Mouse (Mus musculus) neural tube, embryonic 10.5 days (tissue): Measurements from ENCODE around the gene Cpa2.
A peak's percentile ranks its signal among the peaks of the same experiment; 100 is the strongest.

ENCODE experiments used
- DNase-seq: peaks from one replicate; pipeline ENCODE4 v3.0.0-alpha.2; 2017; ENCODE audit warnings: low spot score; ENCODE audit errors: extremely low spot score

The Cpa2 gene

GRCm38 (mm10) chr6:30547656-30548306, 6.4 kb downstream of the Cpa2 start:
- DNase-seq, result peak; percentile 49

- DNase-seq, result peak; percentile 66
These were observed 7.9 kb downstream of the Cpa2 start for GRCm38 (mm10) chr6:30549231-30549761.

- DNase-seq, result no peak
These were observed 9.3 kb downstream of the Cpa2 start for GRCm38 (mm10) chr6:30550496-30551192.

GRCm38 (mm10) chr6:30551193-30551515, 9.8 kb downstream of the Cpa2 start:
- DNase-seq, result no peak

GRCm38 (mm10) chr6:30551644-30552580, 10.5 kb downstream of the Cpa2 start:
- DNase-seq, result peak; percentile 58

GRCm38 (mm10) chr6:30552628-30553027, 11.2 kb downstream of the Cpa2 start:
- no peak for DNase-seq

- DNase-seq, result no peak
These were observed 12.1 kb downstream of the Cpa2 start for GRCm38 (mm10) chr6:30553381-30554010.

- no peak for DNase-seq
These were observed 12.7 kb downstream of the Cpa2 start for GRCm38 (mm10) chr6:30554092-30554491.

GRCm38 (mm10) chr6:30554621-30555170, 13.3 kb downstream of the Cpa2 start:
- DNase-seq, result no peak

- no peak for DNase-seq
These were observed 14.7 kb downstream of the Cpa2 start for GRCm38 (mm10) chr6:30556080-30556479.

GRCm38 (mm10) chr6:30559726-30560125, 18.3 kb downstream of the Cpa2 start:
- DNase-seq, result no peak

- no peak for DNase-seq
These were observed 20.8 kb downstream of the Cpa2 start for GRCm38 (mm10) chr6:30562132-30562531.

- DNase-seq, result no peak
These were observed 22.2 kb downstream of the Cpa2 start for GRCm38 (mm10) chr6:30563575-30563974.

- DNase-seq, result no peak
These were observed 22.7 kb downstream of the Cpa2 start for GRCm38 (mm10) chr6:30564051-30564450.

- DNase-seq, result no peak
These were observed 26.7 kb downstream of the Cpa2 start, which contains the start of gene Cpa4 for GRCm38 (mm10) chr6:30568069-30568468. Gene Cpa4 (plus strand): TSS chr6:30568369.

- no peak for DNase-seq
These were observed 27.9 kb downstream of the Cpa2 start for GRCm38 (mm10) chr6:30569331-30569730.

- no peak for DNase-seq
These were observed 28.6 kb downstream of the Cpa2 start for GRCm38 (mm10) chr6:30570012-30570411.

GRCm38 (mm10) chr6:30572456-30573311, 31.3 kb downstream of the Cpa2 start:
- DNase-seq, result peak; percentile 63

- no peak for DNase-seq
These were observed 32.0 kb downstream of the Cpa2 start for GRCm38 (mm10) chr6:30573380-30573779.

GRCm38 (mm10) chr6:30574945-30575344, 33.6 kb downstream of the Cpa2 start:
- DNase-seq, result no peak
